Mouse (Mus musculus) Muller cell, postnatal 12 days (primary cell): ENCODE data around the gene Prss44.

ENCODE experiments used
- DNase-seq: peaks from one replicate; pipeline ENCODE4 v3.0.0-alpha.2; 2015; ENCODE audit errors: inconsistent ontology term

Prss44 gene

DNA sequence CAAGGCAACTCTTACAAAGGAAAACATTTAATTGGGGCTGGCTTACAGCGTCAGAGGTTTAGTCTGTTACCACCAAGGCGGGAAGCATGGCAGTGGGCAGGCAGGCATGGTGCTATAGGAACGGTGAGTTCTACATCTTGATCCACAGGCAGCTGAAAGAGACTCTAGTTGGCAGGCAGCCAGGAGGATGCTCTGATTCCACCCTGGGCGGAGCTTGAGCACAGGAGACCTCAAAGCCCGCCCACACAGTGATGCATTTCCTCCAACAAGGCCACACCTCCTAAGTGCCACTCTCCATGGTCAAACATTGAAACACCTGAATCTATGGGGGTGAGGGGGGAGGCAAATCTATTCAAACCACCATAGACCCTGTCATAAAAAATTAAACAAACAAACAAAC, 19.2 kb downstream of the Prss44 start:
- no peak for DNase-seq

DNA sequence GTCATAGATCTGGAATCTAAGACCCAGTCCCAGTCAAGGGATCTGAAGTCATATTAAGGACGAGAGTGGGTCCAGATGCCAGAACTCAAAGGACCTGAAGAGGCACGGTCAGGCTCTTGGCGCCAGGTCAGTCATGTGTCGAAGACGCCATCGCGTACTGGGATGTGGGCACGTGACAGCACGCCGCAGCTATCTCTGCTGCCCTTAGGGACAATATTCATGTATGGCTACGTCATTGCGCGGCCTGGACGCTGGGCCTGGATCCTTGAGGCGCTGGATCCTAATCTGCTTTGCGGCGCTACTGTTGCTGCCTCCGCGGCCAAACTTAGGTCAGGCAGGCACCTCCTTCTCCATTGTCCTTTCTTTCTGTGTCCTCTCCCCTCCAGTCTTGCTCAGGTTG, 20.6 kb downstream of the Prss44 start, which contains the start of gene Prss45:
TSS of gene Prss45 (plus strand) at position 178 of the 400 bp plus-strand sequence.
- DNase-seq: no peak

DNA sequence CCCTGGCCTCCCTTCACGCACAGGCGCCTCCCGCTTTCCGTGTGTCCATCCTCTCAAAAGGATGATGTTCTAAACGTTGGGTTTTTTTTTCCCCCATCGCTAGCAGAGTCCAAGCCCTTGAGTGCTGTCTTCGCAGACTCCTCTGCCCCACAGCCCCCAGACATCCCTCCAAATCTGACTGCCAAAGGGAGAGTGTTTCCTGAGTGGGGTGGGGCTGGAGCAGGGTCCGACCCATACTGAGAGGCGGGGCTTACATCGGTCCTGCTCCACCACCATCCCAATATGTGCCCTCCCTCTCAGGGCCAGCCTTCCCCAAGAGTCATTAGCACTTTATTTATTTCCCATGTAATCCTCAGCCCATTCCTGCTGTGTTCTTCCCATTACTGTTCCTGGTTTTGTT, 21.2 kb downstream of the Prss44 start:
- no peak for DNase-seq

DNA sequence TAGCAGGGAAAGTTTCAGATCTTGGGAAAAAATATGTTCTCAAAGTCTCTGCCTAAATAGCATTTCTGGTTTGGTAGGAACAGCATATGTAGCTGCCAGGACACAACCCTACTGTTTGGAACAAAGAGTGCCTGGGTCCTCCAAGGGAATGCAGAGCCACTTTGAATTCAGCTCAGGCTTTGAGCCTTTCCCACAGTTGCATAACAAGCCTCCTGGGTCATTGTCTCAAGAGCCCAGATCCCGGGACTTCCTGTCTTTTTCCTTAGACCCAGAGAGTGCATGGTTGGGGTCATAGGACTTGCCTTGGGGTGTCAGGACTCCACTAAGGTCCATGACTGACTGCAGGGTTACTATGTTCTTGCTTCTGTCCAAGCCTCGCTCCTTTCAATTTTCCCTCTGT, 22.3 kb downstream of the Prss44 start:
- DNase-seq: peak; percentile 7

DNA sequence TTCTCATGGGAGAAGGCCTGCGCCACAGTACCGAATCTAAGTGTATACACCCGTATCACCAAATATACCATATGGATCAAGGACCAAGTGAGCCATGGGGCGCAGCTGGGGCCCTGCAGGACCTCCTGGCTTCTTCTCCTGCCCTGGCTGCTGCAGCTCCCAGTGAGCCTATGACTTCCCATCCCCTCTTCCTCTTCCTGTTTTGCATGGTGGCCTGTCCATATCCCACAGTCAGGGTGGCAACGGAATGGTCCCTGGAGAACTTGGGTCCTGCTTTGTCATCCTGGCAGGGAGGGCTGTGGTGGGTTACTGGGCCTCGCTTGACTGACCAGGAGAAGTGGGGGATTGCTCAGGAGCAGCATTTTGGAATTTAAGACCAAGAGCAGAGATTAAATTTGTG, 27.1 kb downstream of the Prss44 start:
- no peak for DNase-seq

DNA sequence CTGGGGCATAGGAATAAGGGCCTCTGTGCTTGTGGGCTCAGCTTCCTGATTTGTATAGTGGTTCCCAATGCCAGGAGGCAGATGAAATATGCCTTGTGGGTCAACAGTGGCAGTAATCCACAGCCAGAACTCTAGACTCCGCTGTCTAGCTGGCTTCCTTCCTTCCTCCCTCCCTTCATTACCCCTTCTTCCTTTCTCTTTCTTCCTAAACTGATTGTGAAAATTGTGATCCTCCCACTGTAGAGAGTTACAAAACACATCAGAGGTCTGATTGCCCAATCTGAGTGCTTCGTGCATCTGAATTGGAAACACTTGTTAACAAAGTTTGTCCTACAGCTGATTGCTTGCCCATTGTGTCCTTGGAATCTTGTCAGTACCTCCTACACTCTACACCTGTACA, 27.6 kb downstream of the Prss44 start:
- no peak for DNase-seq

DNA sequence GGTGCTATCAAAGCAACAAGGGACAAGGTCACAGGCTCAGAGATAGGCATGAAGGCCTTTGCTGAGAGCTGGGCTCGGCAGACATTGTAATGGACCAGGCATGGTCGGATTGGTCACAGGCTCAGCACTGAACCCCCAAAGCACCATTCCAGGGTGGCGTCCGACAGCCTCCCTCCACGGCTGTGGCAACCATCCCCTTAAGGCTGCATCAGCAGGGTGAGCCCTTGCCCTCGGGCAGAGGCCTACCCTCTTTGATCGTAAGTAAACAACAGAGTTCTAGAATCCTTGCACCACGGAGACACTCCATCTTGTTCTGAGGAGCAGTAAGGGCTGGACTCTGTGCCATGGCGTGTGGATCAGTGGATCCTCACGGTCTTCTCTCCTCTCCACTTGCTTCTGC, 30.4 kb downstream of the Prss44 start, which contains the start of gene Prss46:
TSS of gene Prss46 (plus strand) at position 301 of the 400 bp plus-strand sequence.
- DNase-seq: no peak

GRCm38 (mm10) chr9:110849162-110849561, 35.4 kb downstream of the Prss44 start:
- peak; percentile 87 for DNase-seq

DNA sequence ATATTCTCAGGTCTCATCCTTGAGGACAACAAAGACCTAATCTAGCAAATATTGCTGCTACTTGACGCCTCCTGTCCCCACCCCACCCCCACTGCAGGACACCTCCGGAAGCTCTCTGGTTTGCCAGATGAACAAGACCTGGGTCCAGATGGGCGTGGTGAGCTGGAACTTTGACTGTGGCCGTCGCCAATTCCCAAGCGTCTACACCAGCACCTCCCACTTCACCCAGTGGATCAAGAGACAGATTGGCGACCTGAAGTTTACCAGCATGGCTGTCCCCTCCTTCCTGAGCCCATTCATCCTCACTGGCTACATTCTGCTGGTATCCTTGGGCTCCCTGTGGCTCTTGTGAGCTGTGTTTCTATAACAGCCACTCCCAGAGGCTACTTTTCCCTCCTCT, 42.1 kb downstream of the Prss44 start:
- DNase-seq: no peak

DNA sequence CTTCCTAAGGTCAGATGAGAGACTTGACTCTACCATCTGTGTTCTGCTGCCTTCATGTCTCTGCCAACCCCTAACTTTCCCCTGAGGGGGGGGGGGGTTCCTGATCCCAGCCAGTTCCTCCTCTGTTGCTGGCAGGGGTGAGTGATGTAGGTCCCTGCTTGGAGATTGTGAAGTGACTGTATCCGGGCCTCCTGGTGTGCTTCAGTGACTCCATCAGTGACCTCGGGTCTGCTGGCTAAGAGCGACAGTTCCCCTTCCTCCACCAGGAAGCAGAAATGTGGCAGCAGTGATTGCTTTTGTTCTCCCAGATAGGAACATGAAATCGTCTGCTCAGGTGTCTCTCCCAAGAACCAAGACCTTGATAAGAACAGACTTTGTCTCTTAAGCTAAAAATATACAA, 43.1 kb downstream of the Prss44 start:
- DNase-seq: no peak

GRCm38 (mm10) chr9:110857781-110858472, 44.1 kb downstream of the Prss44 start, which contains the start of gene Prss50:
Prss50 (plus strand) TSS chr9:110857967.
- DNase-seq: no peak

DNA sequence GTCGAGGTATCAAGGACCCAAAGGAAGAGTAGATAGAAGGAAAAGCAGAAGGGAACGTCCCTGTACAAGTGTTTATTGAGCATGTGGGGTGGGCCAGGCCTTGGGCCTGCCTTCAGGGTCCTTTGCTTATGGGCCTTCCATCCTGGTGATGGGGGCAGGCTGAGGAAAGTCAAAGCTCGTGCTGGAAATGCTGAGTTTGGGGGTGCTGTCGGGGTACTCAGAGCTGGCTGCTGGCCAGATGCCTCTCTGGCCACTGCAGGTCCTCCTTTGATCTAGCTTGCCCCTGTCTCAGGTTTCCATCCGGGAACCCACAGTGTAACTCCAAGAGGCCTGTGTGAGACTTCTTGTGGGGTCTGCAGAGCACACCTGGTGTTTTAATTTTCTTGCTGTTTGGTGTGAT, 44.7 kb downstream of the Prss44 start:
- no peak for DNase-seq

GRCm38 (mm10) chr9:110858967-110859596, 45.3 kb downstream of the Prss44 start:
- DNase-seq: no peak

DNA sequence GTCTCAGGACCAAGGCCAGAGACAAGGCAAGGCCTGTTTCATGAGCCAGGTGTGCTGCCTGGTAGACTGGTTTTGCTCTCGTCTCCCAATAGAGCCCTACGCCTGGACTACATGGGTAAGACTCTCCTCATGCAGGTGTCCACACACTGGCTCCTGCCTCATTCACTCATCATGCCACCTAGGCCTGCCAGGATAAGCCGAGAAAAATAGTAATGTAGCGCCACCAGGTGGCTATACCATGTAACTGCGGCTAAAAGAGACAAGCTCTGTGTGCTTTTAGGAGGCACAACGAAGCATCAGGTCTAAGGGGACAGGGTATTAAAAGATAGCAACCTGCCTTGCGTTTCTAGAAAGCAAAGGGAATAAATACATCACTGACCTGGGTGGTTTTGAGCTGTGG, 57.2 kb downstream of the Prss44 start:
- DNase-seq: peak; percentile 46
